Mouse (Mus musculus) ovary, adult 18-20 months (tissue): ENCODE results near the gene Folr1.

ENCODE experiments used
- DNase-seq: peaks from one replicate; pipeline ENCODE4 v3.0.0; 2022; ENCODE audit warnings: low spot score, mixed read lengths

Folr1 gene

GRCm38 (mm10) chr7:101870629-101871028, at the start of gene Folr1:
TSS of gene Folr1 (minus strand) at chr7:101870788.
- no peak for DNase-seq

- no peak for DNase-seq
These were observed 47.5 kb upstream of the Folr1 start for GRCm38 (mm10) chr7:101918071-101918470.

GRCm38 (mm10) chr7:101911982-101912381, 41.4 kb upstream of the Folr1 start:
- DNase-seq: no peak

GRCm38 (mm10) chr7:101910138-101910537, 39.5 kb upstream of the Folr1 start:
- DNase-seq: no peak

GRCm38 (mm10) chr7:101908367-101908766, 37.8 kb upstream of the Folr1 start:
- DNase-seq: no peak

- no peak for DNase-seq
These were observed 36.1 kb upstream of the Folr1 start for GRCm38 (mm10) chr7:101906696-101907095.

GRCm38 (mm10) chr7:101906287-101906681, 35.7 kb upstream of the Folr1 start, which contains the start of gene Tomt:
TSS of gene Tomt (minus strand) at chr7:101906359.
- DNase-seq: no peak

- peak; percentile 99 for DNase-seq
These were observed 35.1 kb upstream of the Folr1 start, which contains the start of gene Lamtor1 for GRCm38 (mm10) chr7:101905561-101906286. TSS of gene Lamtor1 (plus strand) at chr7:101905904.

- no peak for DNase-seq
These were observed 32.3 kb upstream of the Folr1 start for GRCm38 (mm10) chr7:101902846-101903245.

GRCm38 (mm10) chr7:101901969-101902368, 31.4 kb upstream of the Folr1 start:
- no peak for DNase-seq

- DNase-seq: no peak
These were observed 29.9 kb upstream of the Folr1 start for GRCm38 (mm10) chr7:101900331-101901097.

- DNase-seq: peak; percentile 98
These were observed 25.8 kb upstream of the Folr1 start for GRCm38 (mm10) chr7:101896104-101897066.

GRCm38 (mm10) chr7:101895695-101896094, 25.1 kb upstream of the Folr1 start:
- DNase-seq: no peak

GRCm38 (mm10) chr7:101888460-101888859, 17.9 kb upstream of the Folr1 start:
- no peak for DNase-seq

GRCm38 (mm10) chr7:101886274-101886673, 15.7 kb upstream of the Folr1 start:
- no peak for DNase-seq

GRCm38 (mm10) chr7:101884160-101884559, 13.6 kb upstream of the Folr1 start:
- no peak for DNase-seq

GRCm38 (mm10) chr7:101882413-101883154, 12.0 kb upstream of the Folr1 start:
- DNase-seq: no peak

- no peak for DNase-seq
These were observed 10.3 kb upstream of the Folr1 start for GRCm38 (mm10) chr7:101880855-101881254.

- peak; percentile 61 for DNase-seq
These were observed 5.4 kb upstream of the Folr1 start for GRCm38 (mm10) chr7:101875978-101876377.

GRCm38 (mm10) chr7:101871296-101871695, 708 bp upstream of the Folr1 start:
- peak; percentile 62 for DNase-seq

- DNase-seq: no peak
These were observed 1.5 kb downstream of the Folr1 start for GRCm38 (mm10) chr7:101869163-101869500.
